Mouse (Mus musculus) induced T-regulatory cell, adult 2 months (primary cell): ENCODE data around the gene Fzd4.
A peak's percentile ranks its signal among the peaks of the same experiment; 100 is the strongest.

ENCODE experiments used
- DNase-seq: peaks from one replicate; pipeline ENCODE4 v3.0.0-alpha.2; 2012; ENCODE audit warnings: low read depth

Gene Fzd4

DNA sequence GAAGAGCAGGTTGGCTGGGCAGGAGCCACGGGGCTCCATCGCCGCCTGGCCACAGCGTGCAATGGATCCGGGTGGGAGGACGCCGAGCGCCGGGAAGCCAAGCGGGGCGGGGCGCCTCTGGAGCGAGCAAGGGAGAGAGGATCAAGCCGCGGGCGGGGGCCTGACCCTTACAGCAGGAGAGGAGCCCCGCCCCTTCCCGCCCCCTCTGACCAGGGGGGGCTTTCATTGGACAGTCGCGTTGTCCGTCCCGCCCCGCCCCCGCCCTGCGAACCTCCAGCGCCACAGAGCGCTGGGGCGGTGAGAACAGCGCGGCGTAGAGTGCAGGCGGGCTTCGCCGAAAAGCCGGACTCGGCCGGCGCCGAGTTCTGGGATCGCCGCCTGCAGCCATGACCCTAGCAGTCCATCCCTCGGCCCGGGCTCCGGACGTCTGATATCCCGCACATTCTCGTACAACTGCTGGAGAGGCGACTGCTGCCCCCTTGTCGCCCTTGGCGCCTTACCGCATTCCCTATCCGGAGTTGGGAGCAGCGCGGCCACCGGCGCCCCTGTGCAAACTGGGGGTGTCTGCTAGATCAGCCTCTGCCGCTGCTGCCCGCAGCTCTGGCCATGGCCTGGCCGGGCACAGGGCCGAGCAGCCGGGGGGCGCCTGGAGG lies at the start of gene Fzd4, which contains the start of gene Tmem135:
Fzd4 (plus strand) TSS at position 275 of the 653 bp plus-strand sequence.
Tmem135 (minus strand) TSS at position 142 of the 653 bp plus-strand sequence.
- peak; percentile 78 for DNase-seq

DNA sequence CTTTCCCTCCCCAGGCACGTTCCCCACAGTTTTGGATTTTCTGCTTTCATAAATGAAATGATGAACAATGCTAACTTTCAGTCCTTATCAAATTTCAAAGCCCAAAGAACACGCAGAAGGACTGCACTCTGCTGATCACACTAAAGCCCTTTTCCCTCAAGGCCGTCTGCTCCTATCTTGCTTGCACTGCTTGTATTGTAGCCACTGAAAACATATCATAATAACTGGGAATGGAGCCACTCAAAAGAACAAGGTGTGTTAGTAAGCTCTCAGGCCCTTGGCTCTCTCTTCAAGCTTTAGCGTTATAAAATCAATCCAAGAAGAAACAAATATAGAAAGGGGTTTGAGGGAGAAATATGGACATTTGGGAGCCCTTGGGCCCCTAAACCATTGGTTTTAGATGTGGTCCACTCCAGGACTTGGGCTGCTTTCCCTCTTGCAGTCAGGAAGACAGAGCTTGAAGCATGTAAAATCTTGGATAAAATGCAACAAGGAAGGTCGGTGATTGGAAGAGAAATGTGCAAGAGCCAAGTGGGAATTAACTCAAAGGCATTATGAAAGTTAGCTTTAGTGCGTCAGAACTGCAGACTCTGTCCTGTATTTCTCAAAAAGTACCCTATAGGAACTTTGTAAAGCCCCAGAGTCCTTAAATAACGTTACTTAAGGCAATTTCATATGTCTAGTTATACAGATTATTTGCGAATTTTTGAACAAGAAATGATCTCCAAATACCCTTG lies 48.5 kb upstream of the Fzd4 start:
- DNase-seq: no peak

DNA sequence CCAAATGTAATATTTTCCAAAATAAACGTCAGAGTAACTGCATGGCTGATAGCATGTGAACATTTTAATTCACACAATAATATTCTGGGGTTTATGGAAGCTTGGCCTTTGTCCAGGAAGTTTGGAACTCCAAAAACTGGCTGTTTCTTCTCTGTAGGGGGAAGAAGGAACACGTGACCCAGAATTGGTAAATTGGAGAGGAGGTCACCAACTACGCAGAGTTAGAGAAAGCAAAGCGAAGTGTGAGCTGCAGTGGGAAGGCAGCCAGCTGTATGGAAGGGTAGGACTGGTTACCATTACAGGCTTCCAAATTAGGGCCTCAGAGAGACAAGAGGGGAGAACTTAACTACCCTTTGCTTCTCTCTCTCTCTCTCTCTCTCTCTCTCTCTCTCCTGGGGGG lies 47.8 kb upstream of the Fzd4 start:
- DNase-seq: no peak

DNA sequence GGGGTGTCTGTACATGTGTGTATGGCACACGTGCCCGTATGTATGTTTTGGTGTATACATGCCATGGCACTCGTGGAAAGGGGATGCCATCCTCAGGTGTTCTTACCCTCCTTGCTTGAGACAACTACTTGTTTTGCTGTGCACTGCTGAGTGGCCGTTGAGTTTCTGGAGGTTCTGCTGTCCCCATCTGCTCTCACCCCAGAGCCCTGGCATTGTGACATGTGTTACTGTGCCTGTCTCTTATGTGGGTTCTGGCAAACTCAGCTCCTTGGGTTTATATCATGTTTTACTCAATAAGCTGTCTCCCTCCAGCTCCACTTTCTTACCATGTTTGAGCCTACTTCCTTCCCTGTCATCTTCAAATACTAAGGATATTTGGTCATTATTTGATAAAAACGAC lies 40.2 kb upstream of the Fzd4 start:
- DNase-seq: no peak

DNA sequence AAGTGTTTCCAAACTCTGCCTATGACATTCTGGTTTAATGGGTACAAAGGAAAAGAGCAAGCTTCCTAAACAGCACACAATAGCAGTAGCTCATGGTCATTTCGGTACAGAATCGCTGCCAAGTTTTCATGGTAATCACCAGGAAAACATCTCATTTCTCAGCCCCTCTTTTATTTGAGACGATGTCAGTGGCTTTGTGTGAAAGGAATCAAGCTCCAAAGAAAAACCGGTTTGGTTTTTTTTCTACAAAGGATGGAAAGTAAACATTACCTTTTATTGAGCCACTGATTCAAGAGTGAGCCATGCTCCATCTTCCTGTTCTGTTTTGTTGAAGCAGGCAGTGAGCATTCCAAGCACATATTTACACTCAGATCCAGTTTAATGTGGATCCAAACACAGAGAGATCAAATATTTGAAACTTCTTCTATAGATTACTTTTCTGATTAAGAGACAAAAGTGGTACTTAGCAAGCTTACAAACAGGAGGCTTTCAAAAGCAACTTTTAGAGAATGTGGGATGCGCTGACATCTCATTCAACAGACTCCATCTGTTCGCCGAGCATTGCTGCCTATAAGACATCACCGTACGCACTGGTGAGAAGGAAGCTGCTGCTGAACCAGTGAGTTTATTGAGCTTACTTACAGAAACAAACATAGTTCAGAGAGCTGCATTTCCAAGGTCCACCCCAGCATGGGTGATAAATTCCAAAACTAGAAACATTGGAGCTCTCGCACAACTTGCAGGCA lies 38.8 kb upstream of the Fzd4 start:
- no peak for DNase-seq

DNA sequence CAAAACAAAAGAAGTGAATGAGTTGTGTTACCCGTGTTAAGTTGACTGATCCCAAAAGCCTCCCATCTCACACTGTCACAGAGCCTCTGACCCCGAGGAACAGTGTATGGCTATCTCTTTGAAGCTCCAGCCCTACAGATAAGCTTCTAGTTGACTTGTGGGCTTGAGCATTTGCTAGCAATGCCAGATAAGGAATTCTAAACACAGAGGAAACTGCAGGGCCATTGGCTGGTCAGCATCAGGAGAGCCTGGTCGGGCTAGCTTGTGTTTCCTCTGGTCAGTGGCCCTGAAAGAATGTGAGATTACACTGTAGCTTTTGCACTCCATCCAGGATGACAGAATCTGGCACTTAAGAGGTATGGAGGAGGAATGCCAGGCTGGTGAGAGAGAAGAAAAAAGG lies 36.5 kb upstream of the Fzd4 start:
- no peak for DNase-seq

DNA sequence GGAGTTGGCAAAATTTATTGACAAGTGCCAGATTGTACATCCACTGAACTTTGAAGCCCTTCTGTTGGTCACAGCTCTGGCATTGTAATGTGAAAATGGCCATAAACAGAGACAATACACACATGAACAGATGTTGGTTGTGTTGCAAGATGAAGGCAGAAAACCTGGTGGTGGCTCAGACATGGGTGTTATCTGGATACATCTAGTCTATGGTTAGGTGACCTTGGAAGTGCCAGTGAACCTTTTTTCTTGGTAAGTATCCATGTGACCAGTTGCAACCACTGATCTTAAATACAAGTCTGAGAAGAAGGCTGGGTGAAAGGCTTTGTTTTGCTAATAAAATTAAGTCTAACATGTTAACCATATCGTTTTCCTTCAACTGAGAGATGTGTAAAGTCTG lies 34.1 kb upstream of the Fzd4 start:
- no peak for DNase-seq

DNA sequence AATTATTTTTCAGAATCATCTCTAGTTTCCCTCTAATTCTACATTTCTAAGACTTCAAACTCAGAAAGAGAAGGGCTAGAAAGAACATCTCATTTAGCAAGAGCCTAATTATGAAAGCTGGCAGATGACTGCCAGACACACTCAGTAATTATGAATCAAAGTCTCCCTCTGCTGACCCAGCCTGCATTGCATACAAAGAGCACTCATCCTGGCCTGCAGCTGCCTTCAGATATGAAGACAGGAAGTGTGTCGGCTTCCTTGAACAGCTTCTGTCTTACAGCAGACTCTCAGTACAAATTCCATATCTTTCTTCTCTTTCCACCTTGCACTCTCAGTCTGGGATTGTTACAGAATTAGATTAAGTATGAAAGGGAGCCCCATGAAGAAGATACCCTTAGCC lies 33.2 kb upstream of the Fzd4 start:
- peak; percentile 27 for DNase-seq

DNA sequence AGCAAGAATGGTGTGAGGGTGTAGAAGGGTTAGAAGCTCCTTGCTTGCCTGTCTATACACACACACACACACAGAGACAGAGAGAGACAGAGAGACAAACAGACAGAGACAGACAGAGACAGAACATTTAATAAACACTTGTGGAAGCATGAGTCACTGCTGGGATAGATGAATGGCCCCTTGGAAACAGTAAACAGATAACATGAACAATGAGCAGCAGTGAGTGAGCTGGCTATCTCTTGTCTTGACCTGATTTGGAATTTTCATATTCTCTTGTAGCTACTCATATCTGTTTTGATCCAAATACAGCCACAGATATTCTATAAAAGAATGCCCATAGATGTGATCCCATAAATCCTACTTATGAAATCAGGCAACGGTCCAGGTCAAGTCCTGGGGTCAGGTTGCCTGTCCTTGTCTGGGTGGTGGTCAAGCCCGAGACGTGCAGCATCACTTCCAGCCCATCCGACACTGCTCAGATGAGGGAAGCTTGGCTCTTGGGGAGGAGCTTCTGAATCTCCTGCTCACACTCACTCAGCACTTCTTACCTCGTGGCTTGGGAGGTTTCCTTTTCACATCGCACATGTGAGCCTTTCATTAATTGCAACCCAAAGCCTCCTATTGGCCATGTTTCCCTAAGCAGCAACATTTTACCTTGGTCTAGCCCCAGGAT lies 32.4 kb upstream of the Fzd4 start:
- DNase-seq: no peak

DNA sequence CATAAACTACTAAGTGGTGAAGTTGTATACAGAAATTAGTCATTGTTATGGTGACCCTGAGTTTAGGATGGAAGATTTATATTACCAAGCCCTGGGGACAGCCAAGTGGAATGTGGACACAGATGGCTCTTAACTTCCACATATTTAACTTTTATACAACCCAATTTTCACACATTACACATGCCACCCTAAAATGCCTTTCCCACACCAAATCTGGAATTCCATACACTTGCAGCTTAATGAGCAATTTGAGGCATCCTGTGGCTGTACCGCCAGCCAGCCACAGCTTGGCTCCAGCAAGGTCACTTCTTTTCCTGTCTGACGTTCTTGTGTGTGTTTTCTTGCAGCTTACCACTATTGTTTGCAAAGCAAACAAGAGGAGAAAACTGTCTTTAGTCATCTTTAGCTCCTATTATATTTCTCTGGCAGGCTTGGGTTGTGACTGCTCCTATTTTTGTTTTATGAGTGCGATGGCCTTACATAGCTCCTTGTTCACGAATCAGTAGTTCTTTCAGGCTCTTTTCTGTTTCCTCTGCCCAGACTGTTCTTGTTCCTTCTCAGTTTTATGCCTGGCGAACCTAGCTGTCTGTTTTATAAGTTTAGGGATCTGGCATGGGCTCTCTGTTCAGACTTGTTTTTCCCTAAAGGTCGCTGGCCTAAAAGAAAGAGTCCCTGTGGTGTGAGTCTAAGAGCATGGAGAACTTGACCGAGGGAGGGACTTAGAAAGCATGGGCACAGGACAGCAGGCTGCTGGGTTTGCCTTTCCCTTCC lies 23.0 kb upstream of the Fzd4 start:
- no peak for DNase-seq

DNA sequence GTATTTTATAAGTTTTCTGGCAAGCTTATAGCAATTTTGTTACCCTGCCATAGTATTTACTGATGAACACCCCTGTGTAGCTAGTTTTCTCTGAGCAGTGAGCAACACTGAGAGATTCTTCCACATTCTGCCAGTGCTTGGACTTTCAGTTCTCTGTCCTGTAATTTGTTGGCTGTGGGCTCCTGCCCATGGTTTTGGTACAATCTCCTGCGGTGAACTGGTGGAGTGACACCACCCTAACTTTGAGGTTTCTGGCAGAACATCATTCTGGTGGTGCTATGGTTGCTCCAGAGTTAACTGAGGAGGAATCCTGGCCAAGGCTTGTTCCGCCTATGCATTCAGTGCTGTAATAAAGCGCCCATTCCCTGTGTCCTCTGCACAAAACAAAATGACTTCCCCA lies 21.3 kb upstream of the Fzd4 start:
- DNase-seq: no peak

DNA sequence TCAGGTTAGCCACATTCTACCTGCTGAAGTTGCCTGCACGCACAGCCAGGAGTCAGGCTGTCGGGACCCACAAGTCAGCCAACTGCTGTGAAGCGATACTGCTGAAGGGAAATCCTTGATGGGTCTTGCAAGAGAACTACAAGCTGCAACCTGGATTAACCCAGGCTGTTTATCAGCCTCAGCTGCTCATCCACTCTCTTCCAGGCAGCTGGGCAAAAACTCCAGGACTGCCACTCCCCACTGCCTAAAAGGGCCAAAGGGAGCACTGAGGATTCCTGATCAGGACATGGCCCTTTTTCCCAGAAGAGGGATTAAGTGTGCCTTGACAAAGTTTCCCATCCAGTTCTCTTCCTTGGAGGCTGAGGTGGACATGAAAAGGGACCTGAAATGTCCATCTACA lies 15.2 kb upstream of the Fzd4 start:
- no peak for DNase-seq

DNA sequence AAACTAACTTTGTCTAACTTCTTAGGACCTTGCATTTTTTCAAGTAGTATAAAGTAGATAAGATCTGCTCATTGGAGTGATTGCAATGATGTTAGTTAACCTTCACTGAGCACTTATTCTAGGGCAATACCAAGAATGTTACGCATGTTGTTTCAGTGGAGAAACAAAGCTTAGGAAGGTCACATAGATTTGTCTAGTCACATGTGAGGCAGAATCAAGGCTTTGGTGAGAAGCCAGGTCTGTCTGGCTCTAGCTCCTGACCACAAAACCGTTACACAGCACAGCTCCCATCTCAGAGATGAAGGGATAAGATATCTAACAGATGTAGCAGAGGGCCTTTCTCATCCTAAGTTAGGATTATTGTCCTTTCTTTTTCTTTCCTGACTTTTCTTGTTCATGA lies 13.5 kb upstream of the Fzd4 start:
- DNase-seq: no peak

DNA sequence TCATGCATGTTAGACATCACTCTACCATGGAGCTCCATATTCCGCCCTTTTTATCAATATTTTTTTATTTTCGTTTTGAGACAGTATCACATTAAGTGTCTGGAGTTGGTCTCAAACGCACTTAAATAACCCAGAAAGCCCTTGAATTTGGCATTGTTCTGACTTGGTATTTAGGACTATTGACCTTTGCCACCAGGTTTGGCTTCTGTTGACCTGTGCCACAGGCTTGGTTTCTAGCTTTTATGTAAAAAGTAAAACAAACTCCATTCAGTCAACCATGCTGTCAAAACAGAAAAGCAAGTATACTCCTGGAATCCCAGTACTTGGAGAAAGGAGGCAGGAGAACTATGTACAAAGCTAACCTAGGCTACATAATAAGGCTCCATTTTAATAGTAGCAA lies 12.9 kb upstream of the Fzd4 start:
- DNase-seq: no peak

DNA sequence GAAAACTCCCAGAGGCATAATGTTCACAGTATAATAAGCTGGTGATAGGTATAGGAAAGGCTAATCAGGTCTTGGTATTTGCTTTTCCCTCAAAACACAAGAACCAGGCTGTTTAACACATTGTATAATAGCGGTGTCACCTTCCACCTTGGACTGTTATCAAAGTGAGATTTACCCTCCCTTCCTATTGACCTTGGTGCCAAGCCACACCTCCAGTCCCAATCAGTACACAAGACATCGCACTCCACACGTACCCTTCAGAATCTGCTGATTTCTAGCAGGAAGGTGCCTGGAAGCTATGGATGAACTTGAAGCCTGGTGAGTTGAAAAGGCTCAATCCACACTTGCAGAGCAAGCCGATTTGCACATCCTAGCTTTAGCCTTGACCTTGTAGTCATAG lies 12.3 kb upstream of the Fzd4 start:
- DNase-seq: no peak

DNA sequence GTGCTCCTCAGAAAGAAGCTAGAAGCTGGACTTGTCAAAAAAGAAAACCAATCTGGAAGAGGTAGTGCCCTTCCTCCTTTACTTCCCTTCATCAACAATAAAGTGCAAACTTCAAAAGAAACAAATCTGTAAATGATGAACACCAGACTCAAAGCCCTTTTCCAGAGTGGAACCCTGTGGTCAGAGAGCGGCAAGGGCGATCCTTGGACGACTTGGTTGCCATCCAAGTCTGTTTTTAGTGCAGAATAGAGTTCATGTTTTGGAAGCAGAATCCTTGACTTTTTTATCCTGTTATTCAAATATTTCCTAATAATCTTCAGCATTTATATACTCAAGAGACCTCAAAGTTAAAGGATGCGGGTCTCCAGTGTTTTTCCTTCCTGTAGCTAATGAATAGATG lies 11.8 kb upstream of the Fzd4 start:
- no peak for DNase-seq

DNA sequence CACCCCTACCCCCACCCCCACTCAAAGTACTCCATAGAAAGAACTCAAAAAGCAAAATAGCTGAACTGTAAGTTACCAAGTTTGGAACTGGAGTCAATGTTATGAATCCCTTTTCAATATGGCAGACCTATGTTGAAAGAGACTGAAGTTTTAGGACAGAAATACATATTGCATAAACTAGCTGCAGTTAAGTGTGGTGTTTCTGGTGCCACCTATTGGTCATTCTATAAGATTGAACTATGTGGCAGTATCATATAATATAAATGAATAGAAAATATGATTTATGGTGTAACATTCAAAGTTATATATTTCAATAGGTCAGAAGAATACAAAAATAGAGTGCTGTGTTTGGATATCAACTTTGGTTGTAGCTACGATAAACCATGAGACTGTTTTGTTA lies 11.3 kb upstream of the Fzd4 start:
- peak; percentile 23 for DNase-seq

DNA sequence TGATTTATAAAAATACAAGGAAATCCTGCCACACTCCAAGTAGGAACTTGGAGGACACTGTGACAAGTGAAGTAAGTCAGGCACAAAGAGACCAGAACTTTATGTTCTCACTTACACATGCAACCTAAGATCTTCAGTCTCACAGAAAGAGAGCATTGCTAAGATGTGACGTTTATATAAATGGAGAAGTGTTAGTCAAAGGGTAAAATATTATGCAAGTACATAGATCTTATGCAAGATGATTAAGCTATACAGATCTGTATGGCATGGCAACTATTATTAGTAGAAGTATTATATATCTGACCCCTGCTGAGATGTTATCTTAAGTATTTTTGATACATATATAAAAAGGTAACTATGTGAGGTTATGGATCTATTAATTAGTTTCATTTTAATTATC lies 8.8 kb upstream of the Fzd4 start:
- no peak for DNase-seq

DNA sequence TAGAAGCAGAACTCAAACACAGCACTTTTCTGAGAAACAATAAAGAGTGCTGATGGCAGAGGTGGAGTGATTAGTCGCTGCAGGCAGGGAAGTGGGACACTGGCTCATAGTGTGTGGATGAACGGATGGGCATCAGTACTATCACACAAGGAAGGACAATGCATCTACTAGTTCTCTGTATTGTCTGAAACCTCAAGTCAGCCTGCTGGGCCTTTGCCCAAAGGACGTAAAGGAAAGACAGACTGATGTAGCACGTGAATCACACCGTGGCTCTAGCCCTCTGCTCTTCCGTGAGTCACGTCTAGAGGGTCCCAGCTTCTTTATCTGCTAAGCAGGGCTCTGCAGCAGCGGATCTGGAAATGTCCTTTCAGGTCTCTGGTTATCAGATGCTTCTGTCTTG lies 7.8 kb upstream of the Fzd4 start:
- DNase-seq: no peak

DNA sequence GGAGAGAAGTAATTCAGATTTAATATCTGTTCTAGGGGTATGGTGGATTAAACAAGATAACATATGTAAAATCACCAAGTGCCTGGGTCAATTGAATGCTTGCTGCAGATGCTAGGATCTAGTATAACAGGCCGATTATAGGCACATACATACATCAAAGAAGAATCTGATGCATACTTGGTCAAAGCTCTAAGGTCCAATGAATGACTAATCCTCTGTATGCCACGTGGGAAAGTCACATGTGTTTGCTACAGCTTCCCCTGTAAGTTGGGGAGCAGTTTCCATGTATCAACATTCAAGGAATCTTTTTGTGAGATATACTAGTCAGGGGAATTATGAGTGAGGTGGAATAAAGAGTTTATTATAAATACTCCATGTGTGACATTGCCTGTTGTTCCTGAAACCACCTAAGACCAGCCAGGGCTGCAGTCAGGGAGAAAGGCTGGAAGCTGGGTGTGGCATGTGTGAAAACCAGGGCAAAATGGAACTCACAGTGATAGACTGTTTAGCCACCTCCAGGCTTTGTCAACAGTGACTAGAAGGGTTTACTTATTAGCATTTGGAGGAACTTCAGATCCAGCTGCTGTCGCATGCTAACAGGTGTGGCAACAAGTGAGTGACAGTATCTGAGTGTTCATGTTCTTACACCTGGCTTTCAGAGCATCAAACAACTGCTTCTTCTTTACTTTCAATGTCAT lies 6.2 kb upstream of the Fzd4 start:
- DNase-seq: no peak

DNA sequence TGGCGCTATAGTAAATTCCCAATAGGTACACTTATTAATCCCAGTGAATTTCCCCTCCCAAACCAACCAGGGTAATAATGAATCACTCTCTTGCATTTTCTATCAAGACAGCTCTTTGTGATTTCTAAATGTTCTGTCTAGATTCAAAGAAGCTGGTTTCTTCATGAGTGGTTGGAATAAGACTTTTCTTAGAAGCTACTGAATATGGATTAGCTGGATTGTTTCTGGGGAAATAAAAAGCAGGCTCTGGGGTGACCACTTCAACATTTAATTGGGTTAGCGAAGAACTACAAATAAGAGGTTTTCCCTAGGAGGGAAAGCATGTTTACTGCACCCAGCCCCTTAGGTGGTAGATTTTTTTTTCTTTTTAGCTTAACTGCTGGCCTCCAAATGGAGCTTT lies 3.4 kb upstream of the Fzd4 start:
- no peak for DNase-seq
